Mouse (Mus musculus) embryo, embryonic 11 days (tissue): ENCODE measurements at regions not wholly inside any gene's neighbourhood (a gene's known extent, or its start where the extent isn't known, plus 50 kb on each side); places are given as distances from the start of the nearest gene placed in this dataset.

Experiments
- DNase-seq: peaks from one replicate; pipeline ENCODE4 v3.0.0-alpha.2; 2015

DNA sequence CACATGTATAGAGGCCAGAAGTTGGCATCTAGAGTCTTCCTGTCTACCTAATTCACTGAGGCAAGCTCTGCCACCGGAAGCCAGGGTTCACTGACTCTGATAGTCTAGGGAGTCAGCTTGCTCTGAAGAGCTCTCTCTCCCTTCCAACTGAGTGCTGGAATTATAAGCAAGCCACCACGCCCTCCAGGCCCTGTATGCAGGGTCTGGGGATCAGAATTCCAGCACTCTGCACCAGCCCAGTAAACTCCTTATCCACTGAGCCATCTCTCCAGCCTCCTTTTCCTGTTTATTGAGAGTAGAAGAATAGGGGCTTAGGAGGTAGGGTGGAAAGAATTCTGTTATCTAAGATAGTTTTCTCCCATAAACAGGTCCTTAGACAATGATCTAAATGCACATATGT lies 215.3 kb downstream of the Mreg start:
- no peak for DNase-seq

DNA sequence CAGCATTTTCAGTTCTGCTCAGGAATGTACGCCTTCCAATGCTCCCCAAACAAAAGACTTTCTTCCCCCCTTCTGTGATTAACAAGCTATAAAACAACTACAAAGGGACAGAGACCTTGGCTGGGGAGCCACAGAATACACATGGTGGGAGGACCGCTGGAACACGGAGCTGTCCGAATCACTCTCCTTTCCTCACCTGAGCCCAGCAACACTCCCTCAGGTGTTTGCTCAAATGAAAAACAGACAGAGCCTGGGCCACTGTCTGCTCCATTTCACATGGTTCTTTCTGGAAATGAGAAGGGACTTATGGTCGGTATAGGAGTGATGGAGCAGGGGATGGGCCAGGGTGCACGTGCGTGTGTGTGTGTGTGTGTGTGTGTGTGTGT lies 215.9 kb downstream of the Mreg start:
- no peak for DNase-seq

GRCm38 (mm10) chr1:71995573-71996233 lies 216.4 kb downstream of the Mreg start:
- DNase-seq = no peak

DNA sequence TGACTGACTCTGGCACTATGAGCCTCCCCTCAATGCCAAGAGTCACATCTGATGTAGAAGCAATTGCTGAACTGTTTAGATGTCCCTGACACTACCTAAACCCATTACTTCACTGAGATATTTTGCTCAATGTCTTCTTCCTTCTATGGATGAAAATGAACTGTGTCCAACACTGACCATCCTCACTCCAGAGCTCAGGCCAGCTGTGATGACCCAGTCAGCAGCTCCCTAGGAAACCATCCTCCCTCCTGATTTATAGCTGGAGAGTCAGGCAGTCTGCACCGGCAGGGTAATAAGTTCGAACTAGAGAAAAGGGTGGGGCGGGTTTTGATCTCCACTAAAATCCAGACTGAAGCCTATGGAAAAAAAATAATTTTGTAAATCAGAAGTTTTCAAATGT lies 221.2 kb downstream of the Mreg start:
- no peak for DNase-seq

- no peak for DNase-seq
Observed at GRCm38 (mm10) chr1:71988086-71988485, 224.0 kb downstream of the Mreg start.

DNA sequence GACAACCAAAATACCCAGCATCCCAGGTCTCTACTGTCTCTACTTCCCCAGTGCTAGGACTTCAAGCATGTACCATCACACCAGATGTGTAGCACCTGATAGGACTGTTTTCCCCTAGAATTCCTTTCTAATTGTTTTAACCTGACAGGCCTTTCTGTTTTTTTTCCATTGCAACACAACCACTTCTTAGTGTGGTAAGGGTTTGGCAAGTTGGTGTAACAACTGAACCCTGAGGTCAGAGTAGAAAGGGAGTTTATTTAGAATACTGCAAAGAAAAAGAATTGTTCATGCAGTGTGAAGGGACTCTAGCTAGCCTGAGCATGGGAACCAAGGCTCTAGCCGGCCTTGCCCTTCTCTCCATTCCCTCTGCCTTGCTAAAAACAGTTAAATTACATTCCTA lies 226.1 kb downstream of the Mreg start:
- DNase-seq = no peak

DNA sequence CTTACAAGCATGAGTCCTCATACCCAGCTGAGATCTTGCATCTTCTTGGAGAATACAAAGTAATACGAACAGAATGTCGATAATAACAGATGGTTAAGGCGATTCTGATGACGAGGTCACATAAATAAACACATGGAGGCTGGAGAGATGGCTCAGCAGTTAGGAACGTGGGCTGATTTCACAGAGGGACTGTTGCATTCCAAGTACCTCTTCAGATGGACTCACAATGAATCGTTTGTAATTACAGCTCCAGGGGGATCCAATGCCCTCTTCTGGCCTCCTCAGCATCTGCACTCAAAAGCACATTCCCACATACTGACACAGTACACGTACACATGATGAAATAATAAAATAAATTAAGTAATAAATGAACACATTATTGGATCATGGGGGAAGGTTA lies 228.3 kb downstream of the Mreg start:
- no peak for DNase-seq

GRCm38 (mm10) chr1:71982423-71983262 lies 229.5 kb downstream of the Mreg start:
- no peak for DNase-seq

- DNase-seq = peak; percentile 38
Observed at GRCm38 (mm10) chr1:71980624-71981023, 231.5 kb downstream of the Mreg start.

DNA sequence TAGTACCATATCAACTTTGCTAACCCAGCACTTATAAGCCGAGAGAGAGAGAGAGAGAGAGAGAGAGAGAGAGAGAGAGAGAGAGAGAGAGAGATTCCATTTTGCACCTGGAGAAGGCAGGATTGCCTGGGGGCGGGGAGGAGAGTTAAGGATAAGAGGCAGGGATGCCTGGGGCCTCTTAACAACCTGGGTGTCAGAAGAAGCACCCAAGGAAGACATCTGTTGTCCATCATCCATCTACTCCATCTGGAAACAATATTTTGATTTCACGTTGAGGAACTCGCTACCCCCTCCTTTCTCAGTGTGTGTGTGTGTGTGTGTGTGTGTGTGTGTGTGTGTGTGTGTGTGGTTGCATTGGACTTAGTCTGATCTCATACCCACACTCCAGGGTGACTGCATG lies 232.8 kb downstream of the Mreg start:
- DNase-seq = peak; percentile 29

DNA sequence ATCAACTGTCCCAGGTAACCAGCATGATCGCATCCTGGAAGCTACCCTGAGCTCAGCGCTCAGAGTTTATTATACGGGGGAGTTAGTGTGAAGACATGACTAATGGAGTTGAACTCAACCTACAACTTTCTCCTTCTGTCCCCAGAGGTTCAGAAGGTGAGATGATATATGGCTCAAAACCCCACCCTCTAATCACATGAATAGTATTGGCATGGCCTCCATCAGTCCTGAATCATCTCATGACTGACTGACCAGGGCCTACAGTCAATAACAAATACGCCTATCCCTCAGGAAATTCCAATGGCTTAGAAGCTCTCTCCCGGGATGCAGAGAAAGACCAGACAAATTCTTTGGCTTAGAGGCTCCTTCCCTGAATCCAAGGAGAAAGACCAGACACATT lies 234.7 kb downstream of the Mreg start:
- no peak for DNase-seq

DNA sequence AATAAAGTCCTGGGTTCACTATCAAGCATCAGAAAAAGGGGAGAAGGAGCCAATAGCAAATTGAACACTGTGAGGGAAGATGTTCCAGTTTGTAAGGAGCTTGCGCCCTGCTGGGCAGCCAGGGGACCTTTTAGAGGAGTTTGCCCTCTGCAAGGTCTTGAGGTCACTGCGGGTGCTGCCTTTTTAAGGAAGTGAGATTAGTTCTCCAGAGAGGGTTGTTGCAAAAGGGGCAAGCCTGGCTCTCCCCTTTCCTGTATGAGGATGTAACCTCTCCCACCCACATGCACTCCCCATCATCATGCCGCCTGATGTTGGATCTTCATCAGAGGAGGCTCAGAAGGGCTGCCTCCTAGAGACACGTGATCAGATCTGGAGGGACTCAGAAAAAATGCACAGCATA lies 237.4 kb downstream of the Mreg start:
- DNase-seq = no peak

GRCm38 (mm10) chr1:71971943-71972342 lies 240.2 kb downstream of the Mreg start:
- no peak for DNase-seq

DNA sequence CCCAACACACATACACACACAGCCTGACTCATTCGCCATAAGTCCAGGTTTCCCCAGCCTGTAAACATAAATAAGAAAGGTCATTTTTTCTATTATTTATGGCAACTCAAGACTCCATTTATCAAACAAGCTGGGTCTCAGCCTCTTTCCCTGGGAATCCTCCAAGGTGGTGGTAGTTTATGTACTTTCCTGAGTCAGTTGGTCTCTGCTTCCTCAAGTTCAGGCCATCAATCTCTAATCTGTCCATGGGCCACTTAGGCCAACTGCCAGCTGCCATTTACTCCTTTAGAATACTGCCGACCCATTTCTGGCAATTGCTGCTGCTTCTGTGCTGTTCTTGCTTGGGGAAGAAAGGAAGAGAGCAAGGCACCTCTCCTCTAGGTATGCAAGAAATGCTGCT lies 241.3 kb downstream of the Mreg start:
- no peak for DNase-seq

DNA sequence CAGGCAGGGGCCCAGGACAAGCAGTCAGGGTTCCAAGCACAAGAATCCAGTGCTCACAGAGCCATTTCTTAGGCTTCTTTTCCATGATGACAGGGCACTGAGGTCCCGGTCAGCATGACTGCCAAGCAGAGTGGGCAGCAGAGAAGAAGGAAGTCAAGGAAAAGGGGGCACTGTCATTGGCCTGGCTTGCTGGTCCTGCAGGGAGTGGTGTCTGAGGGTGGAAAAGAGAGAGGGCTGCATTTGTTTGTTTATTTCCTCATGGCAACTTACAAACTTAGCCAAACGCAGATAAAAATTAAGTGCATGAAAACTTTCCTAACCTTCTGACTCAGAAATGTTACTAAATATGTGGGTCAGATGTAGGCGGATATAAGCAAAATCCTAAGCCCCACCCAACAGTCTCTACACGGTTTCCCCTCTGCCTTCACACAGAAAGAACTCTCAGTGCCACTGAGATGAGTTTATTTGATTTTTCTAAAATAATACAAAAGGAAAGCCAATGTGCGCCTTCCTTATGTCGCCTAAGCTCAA lies 244.5 kb downstream of the Mreg start:
- DNase-seq = no peak

DNA sequence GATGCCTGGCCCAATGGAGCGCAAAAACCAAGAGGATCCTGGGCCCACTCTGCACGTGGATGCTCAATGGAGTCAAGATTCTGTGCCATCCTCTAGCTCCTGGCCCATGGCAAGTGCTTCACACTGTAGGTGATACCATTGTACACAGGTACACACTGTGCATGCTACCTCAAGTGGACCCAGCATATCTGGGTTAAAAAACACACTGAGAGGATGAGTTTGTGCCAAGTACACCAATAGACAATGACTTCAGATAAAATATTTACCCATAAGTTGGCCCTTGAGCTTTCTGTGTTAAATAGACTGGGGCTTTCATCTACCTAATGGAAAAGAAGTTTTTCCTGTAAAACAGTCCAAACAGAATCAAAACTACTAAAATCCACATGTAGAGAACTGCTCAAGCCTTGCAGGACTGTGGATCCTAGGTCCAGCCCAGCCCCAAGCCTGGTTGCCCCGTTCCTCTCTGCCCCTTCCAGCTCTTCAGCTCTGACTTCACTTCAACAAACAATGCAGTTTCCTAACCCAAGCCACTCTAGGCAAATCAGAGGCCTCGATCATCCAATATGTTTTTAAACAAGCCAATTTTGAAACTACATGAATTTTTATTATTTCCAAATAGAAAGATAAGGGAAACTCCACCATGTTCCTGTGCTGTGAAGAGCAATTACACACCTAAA lies 247.5 kb downstream of the Mreg start:
- no peak for DNase-seq

GRCm38 (mm10) chr1:71956940-71957339 lies 255.2 kb downstream of the Mreg start:
- DNase-seq = no peak

DNA sequence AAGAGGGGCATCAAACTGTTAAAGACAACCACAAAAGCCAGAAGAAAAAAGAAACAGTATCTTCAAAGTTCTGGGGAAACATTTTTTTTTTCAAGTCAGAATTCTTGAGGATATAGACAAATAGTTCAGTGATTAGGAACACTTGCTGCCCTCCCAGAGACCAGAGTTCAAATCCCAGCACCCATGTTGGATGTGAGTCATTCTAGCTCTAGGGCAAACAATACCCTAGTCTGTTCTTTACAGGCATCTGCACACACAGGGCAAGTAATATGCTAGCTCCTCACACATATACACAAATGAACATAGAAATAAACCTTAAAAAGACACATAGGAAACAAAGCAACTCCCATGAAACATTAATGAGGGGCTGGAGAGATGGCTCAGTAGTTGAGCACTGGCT lies 256.8 kb downstream of the Mreg start:
- no peak for DNase-seq

DNA sequence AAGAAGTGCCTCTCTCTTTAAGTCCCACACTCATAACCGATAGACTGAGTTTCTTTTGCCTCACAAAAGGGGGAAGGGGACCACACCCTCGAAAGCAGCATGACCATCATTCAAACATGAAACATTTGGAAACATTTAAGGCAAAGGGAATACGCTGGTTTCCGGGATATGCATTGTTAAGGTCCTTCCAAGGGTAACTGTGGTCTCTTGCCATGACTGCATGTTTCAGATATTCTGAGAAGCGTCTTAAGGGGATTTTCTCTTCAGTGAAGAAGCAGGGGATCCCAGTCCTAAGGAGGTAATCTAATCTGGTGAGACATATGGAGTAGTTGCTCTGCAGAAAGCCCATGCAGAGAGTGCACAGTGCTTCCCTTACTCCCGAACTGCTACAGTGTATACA lies 258.8 kb downstream of the Mreg start:
- no peak for DNase-seq

GRCm38 (mm10) chr1:71949549-71949948 lies 262.6 kb downstream of the Mreg start:
- DNase-seq = no peak

GRCm38 (mm10) chr1:71948686-71949085 lies 263.4 kb downstream of the Mreg start:
- no peak for DNase-seq

- no peak for DNase-seq
Observed at GRCm38 (mm10) chr1:71947506-71947905, 264.6 kb downstream of the Mreg start.

- DNase-seq = no peak
Observed at GRCm38 (mm10) chr1:71946911-71947310, 265.2 kb downstream of the Mreg start.

GRCm38 (mm10) chr1:71945070-71945469 lies 267.0 kb downstream of the Mreg start:
- DNase-seq = no peak
